Mouse (Mus musculus) cerebellum, adult 2 months (tissue): ENCODE measurements at regions not wholly inside any gene's neighbourhood (a gene's known extent, or its start where the extent isn't known, plus 50 kb on each side); places are given as distances from the start of the nearest gene placed in this dataset.

Experiments
- CTCF ChIP-seq: fragments of 200-500 bp; IDR thresholded peaks from 2 replicates; pipeline ENCODE4 v1.5.1; 2011; ENCODE audit warnings: low read depth, mild to moderate bottlenecking, control low read depth, low read length, moderate library complexity, borderline replicate concordance; ENCODE audit not compliant: insufficient read depth
- POLR2A ChIP-seq: fragments of 200-500 bp; IDR thresholded peaks from 2 replicates; pipeline ENCODE4 v1.6.1; 2011; ENCODE audit warnings: low read length, control low read depth, borderline replicate concordance; ENCODE audit not compliant: insufficient read depth

GRCm38 (mm10) chr17:45873996-45874395, 140.4 kb upstream of the 1600014C23Rik start:
- TF ChIP-seq POLR2A (no peak), CTCF (no peak)
